Mouse (Mus musculus) adipocyte (in vitro differentiated cells): ENCODE measurements around the gene Actr5.

Experiments used
- DNase-seq: peaks from one replicate; pipeline ENCODE4 v3.0.0-alpha.2; 2016; ENCODE audit warnings: low spot score

The Actr5 gene

DNA sequence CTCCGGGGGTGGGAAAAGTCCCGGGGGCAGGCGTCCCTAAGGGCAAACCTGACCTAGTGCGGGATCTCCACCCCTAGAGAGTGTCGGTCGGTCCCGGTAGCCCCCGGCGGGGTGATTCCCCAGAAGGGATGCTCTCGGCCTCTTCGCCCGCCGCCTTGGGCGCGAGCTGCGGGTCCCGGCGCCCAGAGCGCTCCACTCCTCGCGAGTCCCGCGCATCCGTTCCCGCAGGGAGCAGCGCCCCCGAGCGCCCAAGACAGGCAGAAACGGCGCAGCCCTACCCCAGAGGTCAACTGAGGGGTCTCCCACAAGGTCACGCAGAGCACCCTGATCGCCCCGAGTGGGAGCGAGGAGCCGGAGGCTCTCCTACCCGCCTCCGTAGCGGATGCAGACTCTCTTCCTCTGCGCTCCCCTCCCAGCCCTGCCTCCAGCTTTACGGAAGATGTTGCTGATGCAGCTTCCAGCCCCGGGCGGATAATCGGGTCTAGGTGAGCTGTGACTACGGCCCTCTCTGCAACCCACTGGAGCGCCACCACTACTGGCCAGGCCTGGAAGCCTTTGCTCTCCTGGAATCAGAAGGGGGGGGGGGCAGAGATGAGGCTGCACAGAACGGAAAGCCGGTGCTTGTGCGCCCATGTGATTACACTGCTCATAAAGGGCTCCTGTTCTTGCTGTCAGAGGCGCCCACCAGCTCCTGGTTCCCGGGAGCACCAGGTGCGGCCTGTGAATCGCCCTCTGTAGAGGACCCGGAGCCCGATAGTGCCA lies 43.2 kb downstream of the Actr5 start:
- no peak for DNase-seq

- no peak for DNase-seq
Observed at GRCm38 (mm10) chr2:158668433-158669010, 43.8 kb downstream of the Actr5 start.

DNA sequence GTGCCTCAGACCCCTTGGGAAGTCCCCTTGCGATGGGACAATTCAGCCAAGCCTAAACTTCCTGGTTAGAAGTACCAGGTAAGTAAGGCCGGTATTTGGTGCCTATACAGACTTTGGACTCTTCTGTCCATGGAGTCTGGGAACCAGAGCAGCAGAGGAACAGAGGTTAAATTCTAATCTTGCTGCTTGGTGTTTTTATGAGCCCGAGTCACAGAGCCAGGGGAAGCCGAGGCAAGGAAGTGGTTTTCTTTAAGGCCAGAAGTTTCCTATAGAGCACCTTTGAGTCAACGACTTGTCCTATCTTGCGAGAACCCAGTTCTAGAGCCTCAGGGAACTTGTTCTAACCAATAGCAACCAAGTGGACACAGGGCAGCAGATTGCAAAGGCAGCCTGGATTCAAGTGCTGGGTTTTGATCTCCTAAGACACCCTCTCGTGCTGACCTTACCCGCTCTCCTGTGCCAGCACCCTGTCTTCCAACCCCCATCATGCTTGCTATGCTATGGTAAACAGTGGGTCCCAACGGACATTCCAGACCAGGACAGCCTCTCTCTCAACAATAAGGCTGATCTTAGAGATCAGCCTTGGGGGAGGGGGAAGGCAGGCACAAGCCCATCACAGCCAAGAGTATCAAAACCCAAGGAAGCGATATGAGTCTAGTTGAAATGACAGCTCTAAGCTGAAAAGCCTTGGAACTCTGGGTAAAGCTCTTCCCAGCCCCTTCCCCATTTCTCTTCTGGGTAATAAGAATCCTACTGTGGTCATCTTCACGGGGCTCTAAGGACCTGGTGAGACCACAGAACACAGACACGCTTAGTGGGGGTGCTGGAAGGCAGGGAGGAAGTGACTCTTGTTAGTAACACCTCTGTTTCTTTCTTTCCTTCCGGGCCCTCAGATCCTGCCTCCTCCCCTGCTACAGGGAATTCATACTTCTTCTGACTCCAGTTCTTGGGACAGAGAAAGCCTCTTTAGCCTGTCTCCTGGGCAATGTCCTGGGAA lies 44.8 kb downstream of the Actr5 start:
- DNase-seq, result no peak

DNA sequence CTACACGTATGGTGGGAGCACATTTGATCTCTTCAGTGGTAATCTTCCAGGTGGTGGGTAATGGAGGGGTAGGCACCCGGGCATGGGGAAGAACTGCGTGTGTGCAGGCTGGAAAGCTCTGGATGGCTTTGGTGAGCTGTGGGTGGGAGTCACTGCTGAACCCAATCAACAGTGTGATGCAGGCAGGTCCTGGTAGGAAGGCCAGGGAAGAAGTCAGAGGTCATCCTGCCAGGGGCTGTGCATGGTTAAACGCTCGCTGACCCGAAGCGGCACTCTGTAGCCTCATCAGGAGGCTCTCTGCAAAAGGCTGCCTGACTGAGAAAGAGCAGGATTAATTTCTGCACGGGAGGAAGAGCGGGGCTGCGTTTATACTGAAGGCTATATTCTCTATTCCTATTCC lies 45.9 kb downstream of the Actr5 start:
- DNase-seq, result no peak

GRCm38 (mm10) chr2:158672829-158673228 lies 48.1 kb downstream of the Actr5 start:
- DNase-seq, result no peak

DNA sequence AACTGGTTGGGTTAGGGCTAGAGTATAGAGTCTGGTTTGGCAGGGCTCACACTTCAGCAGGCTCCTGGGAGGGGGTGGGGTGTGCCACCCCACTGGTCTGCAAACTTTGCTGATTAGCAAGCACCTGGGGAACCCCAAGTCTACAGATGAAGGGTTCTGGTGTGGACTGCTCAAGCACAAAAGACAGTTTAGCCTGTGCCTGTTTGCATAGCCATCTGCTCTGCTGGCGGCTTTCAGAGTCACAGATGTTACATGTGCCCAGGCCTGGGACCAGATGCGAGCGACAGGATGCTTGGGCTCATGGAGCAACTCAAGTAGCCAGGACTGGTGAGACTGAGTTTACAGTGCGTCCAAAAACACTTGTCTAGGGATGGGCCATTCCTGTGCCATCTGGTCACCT lies 48.8 kb downstream of the Actr5 start:
- DNase-seq, result no peak

GRCm38 (mm10) chr2:158674131-158674530 lies 49.4 kb downstream of the Actr5 start:
- no peak for DNase-seq

DNA sequence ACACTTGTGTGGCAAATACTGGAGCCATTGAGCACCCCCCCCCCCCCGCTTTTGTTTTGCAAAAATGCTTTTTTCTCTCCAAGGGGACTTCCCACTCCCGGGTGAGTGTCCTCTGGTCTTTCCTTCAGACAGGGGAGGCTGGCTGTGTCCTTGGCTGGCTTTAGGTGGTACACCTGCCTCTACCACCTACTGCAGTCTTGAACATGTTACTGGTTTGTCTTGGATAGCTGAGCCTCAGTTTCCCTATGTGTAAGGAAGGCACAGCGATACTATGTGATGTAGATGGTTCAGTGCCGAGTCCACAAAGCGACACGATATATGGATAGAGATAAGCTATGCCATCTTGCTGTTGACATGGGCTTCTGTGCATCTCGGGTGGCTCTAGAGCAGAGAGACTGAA lies 50.1 kb downstream of the Actr5 start:
- no peak for DNase-seq

DNA sequence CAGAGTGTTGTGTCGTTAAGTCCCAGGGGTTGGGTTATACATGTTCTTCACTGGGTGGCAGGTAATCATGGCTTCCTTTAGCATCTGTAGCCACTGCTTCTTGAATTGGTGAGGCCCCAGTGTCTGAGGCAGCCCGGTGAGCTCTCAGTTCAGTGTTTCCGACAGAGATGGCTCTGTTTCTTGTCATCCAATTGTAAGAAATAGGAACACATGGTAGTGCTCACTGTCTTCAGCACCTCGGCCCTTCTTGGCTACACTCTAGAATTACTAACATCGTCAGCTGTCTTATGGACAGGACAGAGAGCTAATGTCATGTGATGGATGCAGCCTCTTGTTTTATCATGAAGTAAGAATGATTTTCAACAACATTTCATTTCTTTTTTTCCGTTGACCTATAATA lies 50.5 kb downstream of the Actr5 start:
- no peak for DNase-seq

GRCm38 (mm10) chr2:158675907-158676533 lies 51.3 kb downstream of the Actr5 start:
- no peak for DNase-seq

GRCm38 (mm10) chr2:158677946-158678345 lies 53.3 kb downstream of the Actr5 start:
- no peak for DNase-seq

GRCm38 (mm10) chr2:158679091-158679490 lies 54.4 kb downstream of the Actr5 start:
- no peak for DNase-seq

- DNase-seq, result no peak
Observed at GRCm38 (mm10) chr2:158680357-158680889, 55.7 kb downstream of the Actr5 start.

DNA sequence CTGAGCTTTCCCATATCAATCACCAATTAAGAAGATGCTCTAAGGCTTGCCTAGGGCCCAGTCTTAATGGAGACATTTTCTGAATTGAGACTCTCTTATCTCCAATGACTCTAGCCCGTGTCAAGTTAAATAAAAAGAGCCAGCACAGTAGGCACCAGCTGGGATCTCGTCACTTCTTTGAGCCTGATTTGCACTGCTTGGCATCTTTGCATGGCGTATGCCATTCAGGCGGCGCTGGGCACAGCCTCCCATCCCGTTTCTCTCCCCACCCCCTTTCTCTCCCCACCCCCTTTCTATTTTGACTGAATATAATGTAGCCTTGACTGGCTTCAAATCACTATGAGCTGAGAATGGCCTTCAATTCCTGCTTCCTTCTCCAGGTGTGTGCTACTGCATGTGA lies 57.0 kb downstream of the Actr5 start:
- no peak for DNase-seq

- DNase-seq, result no peak
Observed at GRCm38 (mm10) chr2:158682344-158683037, 57.8 kb downstream of the Actr5 start.

DNA sequence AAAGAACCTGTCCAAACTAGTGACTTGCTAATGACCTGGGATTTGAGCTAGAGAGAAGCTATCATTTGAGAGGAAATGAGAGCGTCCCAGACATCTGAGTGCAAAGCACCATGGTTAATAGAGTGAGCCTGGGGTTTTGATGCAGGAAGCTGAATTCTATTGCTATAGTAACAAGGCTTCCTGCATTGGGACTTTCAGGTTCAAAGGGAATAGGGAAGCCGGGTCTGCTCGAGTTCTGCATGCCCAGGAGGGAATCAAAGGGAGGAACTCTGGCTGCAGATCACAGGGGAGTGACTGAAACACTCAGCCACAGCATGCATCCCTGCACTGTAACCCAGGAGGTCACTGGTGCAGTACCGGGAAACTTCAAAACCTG lies 58.3 kb downstream of the Actr5 start:
- DNase-seq, result no peak

- no peak for DNase-seq
Observed at GRCm38 (mm10) chr2:158684247-158684843, 59.7 kb downstream of the Actr5 start.

- DNase-seq, result no peak
Observed at GRCm38 (mm10) chr2:158684910-158685309, 60.2 kb downstream of the Actr5 start.

- DNase-seq, result no peak
Observed at GRCm38 (mm10) chr2:158686394-158686793, 61.7 kb downstream of the Actr5 start.

GRCm38 (mm10) chr2:158687804-158688241 lies 63.1 kb downstream of the Actr5 start:
- DNase-seq, result no peak
